Mouse (Mus musculus) kidney, adult 18-20 months (tissue): ENCODE data around the gene S100a2.

ENCODE experiments used
- DNase-seq: peaks from one replicate; pipeline ENCODE4 v3.0.0; 2021

The S100a2 gene

DNA sequence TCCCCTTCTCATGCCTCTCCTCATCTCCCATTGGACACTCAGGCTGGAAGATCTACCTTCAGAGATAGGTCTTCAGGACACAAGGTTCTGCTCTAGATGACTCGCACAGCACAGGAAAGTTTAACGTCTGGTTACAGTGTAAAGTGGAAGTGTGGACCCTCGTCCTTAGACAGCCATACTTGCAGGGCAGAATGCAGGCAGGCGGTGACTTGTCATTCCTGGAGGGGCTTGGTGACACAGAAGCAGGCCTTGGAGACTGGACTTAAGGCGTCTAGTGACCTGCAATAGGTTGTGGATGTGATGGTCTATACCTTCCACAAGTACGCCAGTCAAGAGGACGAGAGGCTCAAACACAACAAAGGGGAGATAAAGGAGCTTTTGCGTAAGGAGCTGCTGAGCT is at the start of gene S100a2:
S100a2 (plus strand) TSS at position 301 of the 400 bp plus-strand sequence.
- DNase-seq = no peak

DNA sequence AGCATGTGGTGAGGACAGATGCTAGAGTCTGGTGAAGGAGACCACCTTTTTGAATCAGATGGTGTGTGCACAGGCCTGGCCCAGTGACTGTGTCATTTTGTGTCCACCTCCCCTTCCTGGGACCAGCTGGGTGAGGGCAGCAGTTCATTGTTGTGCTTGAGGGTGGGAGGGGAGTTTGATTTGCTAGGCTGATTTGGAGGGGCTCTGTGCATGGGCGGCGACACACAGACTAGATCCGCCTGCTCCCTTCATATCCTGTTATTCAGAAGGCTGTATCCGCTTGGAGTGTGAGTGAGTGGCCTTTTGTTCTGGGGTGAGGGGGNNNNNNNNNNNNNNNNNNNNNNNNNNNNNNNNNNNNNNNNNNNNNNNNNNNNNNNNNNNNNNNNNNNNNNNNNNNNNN is 49.1 kb upstream of the S100a2 start:
- DNase-seq = peak; percentile 45

- no peak for DNase-seq
These were observed 40.2 kb upstream of the S100a2 start for GRCm38 (mm10) chr3:90549676-90550420.

DNA sequence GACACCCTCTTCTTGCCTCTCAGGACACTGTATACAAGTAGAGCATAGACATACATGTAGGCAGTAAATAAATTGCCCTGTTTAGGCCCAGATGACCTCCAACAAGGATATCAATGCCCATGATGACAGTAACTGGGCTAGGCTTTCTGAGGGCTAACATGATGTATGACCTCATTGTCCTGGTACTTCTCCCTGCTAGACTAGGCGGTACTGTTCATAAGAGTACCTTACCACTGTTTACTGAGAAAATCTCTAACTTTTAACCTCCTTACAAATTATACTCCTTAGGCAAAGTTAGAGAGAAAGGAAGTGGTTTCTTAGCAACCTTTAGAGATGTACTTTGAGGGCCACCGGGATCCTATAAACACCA is 39.6 kb upstream of the S100a2 start:
- DNase-seq = no peak

- no peak for DNase-seq
These were observed 37.8 kb upstream of the S100a2 start for GRCm38 (mm10) chr3:90552231-90552630.

- no peak for DNase-seq
These were observed 34.1 kb upstream of the S100a2 start for GRCm38 (mm10) chr3:90555954-90556353.

- DNase-seq = no peak
These were observed 29.9 kb upstream of the S100a2 start, which contains the start of gene S100a3 for GRCm38 (mm10) chr3:90560008-90560628. Gene S100a3, plus strand, starts transcription at chr3:90560578.

DNA sequence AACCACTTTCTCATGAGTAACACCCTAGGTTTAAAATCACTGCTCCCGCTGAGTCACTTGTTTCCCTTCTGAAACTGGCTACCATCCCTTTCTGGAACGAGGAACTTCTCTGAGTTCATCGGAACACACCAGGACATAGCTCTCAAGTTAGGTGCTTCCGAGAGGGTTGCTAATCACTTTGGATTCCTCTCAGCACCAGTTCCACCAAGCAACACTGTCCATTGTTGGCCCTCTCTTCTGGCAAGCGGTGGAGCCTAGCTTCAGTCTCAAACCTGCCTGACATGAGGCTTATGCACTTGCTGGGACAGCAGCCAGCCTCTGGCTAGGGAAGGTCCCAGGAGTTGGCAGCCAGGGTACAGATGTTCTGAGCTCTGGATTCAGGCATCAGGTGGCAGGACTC is 15.4 kb upstream of the S100a2 start:
- no peak for DNase-seq

DNA sequence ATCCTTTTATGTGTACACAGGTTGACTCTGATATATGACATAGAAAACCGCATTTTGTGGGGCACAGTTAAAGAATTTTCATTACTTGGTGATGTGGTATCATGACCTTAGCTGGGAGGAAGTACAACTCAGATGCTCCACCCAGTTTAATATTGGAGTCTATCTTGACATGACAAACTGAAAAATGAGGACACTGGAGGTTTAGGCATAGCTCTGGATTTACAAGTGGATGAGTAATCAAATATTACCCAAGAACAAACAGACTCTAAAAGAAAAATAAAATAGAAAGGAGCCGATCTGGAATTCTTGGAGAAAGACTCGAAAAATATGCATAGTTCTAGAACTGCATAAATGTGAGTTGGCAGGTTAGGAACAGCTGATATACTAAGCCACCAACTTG is 14.7 kb upstream of the S100a2 start:
- no peak for DNase-seq

GRCm38 (mm10) chr3:90576351-90577001 is 13.6 kb upstream of the S100a2 start:
- no peak for DNase-seq

- no peak for DNase-seq
These were observed 10.6 kb upstream of the S100a2 start for GRCm38 (mm10) chr3:90579433-90579832.

DNA sequence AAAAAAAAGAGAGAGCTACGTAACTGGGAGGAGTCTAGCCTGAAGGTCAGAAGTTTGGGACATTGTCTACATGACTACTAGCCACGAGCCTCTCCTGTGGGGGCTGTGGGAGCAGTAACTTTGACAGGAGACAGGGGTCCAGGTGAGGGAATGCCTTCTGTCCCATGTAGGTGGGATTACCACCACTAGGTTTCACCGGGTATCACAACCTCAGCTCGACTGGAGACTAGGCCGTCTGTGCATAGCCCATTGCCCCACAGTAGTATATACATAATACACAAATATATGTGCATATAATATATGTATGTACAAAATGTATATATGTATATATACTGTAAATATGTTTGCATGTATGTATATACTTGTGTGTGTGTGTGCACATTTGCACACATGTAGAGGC is 8.9 kb upstream of the S100a2 start:
- no peak for DNase-seq

DNA sequence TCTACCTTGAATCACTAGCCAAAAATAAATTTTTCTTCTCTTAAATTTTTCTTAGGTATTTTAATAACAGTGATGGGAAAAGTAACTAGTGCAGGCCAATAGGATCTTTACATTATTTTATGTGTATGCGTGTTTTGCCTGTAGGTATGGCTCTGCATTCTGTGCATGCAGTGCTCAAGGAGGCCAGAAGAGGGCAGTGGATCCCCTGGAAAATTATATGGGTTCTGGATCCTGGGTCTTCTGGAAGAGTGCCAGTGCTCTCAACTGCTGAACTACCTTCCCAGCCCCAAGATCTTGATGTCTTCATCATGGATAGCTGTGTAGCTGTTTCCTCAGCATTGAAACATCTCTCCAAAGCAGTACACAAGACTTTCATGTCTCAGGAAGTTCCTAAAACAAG is 7.9 kb upstream of the S100a2 start:
- DNase-seq = no peak

DNA sequence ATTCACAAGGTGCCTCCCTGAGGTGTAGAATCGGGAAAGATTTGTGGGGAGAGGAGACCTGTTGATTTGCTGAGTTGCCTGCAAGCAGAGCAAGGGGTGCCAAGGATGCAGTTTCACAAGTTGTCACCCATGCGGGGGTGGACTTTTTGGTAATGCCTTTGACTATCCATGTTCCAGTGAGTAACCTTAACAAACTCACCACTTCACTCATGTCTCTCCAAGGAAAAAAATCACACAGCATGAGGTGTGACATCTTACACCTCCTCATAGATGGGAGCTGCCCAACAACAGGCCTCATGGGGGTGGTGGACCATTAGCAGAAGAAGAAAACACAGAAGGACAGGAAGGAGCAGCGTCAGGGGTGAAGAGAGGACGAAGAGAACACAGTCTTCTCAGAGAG is 7.5 kb upstream of the S100a2 start:
- DNase-seq = no peak

- peak; percentile 35 for DNase-seq
These were observed 6.2 kb upstream of the S100a2 start for GRCm38 (mm10) chr3:90583893-90584292.

- DNase-seq = peak; percentile 61
These were observed 4.5 kb upstream of the S100a2 start for GRCm38 (mm10) chr3:90585595-90585994.

- no peak for DNase-seq
These were observed 3.9 kb upstream of the S100a2 start for GRCm38 (mm10) chr3:90586016-90586643.

DNA sequence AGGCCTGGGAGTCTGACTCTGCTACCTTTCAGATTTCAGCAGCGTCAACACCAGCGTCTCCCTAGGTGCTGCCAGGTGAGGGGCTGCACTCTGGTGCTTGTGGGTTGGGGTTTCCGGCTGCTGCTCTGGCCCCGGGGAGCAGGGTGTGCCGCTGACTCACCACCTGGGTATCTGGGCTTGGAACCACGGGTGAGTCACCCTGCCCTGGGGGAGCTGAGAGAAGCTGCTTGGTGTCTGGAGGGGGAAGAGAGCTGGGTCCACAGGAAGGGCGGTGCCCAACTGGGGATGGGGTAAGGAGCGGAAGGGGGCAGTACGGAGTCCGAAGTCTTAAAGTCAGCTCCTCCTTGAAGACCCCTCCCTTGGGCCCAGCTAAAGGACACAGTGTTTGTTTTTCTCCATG is 3.1 kb upstream of the S100a2 start:
- DNase-seq = peak; percentile 17

DNA sequence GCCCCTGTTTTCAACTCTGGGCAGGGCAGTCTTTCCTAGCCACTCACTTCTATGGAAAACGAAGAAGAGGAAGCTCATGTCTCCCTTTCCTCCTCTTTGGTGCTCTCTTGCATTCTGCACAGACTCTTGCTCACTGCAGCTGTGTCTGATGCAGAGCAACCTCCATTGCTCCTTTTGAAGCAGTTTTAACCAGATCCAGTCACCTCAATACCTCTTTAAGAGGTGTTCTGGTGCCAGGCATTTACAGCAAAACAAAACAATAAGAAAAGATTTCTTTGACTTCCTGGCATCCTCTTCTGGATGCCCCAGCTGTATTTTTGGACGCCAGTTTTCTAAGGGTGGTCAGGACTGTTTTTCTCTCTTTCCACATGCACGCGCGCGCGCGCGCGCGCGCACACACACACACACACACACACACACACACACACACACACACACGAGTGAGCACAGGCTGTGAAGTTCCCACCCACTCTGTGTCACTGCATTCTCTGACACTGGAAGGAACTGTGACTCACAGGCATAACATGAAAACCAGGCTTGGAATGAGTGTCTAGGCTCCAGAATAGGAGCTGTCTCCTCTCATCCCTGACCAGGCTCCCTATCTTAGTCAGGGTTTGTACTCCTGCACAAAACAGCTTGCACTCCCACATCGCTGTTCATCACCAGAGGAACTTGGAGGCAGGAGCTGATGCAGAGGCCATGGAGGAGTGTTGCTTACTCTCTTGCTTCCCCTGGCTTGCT is 2.5 kb upstream of the S100a2 start:
- DNase-seq = no peak

DNA sequence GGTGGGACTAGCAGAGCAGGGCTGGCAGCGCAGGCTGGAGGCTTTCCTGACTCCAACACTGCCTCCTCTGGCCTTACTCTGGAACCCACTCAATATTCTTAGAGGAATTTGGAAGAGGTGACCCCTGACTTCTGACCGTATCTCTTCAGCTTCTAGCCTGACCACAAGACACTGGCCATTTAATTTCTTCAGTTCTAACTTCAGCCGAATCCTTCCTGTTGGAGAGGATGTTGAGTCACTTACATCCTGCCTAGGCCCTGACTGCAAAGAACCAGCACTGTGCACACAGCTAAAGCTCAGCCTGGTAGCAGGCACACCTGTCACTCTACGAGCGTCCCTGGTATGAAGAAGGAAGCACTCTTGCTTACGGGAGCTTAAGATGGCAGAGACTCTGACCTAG is 657 bp upstream of the S100a2 start:
- DNase-seq = no peak

GRCm38 (mm10) chr3:90594466-90594865 is 4.4 kb downstream of the S100a2 start:
- no peak for DNase-seq

DNA sequence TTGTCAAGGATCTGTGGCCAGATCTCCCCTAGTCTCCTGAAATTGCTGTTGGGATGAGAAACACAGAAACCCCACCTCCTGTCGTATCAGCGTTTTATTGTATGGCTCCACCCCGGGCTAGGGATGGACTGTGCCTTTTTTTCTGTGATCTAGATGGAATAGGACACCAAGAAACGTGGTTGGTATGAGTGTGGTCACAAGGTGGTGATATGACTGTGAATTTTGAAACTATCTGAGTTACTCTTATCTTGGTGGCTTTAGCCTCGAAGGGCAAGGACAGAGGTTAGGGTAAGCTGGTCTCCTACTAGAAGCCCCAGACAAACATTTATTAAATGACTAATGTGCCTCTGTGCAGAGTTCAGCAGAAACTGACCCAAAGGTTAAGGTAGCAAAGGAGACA is 5.5 kb downstream of the S100a2 start:
- DNase-seq = no peak

DNA sequence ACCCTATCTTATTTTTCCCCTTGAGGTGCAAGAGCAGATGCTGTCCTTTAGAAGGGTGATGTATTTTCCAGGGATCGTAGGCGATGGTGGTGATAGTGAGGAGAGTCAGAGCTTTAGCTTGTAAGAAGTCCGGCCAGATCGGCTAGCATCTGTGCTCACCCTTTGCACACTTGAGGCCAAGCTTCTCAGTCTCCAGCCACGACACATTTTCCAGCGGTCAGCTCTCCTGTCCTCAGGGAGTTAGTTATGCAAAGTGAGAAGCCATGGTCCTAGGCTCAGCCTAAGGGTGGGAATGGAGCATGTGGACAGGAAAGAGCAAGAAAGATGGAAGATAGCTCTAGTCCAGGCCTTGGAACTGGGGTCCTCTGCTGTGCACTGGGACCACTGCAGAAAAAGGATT is 6.8 kb downstream of the S100a2 start:
- DNase-seq = no peak
